Mouse (Mus musculus) intestine, embryonic 14.5 days (tissue): ENCODE measurements around the gene Fat3. TPM values are rescaled to one million over a fixed set of nuclear protein-coding genes. Genes with fewer than 3 reads are reported as not detected.

Source experiments
- ATAC-seq: fragments of 200-750 bp; cut with Nextera tagmentation; replicated peaks from 2 replicates; pipeline ENCODE4 v1.8.0; 2017; ENCODE audit warnings: low read depth, moderate number of reproducible peaks, moderate TSS enrichment, moderate library complexity; ENCODE audit not compliant: low FRiP score, low TSS enrichment
- DNase-seq: peaks from one replicate; pipeline ENCODE4 v3.0.0-alpha.2; 2018; ENCODE audit warnings: low spot score
- H3K27ac ChIP-seq: fragments of 300-500 bp; sonication (generic); 2 replicates; pipeline ENCODE4 v1.5.1; 2014; ENCODE audit warnings: low read depth, mild to moderate bottlenecking, control low read depth
- H3K27me3 ChIP-seq: fragments of 300-500 bp; sonication (generic); replicated peaks from 2 replicates; pipeline ENCODE4 v1.6.1; 2014; ENCODE audit warnings: low read length, control low read depth; ENCODE audit not compliant: control insufficient read depth, insufficient read depth
- H3K36me3 ChIP-seq: fragments of 300-500 bp; sonication (generic); 2 replicates; pipeline ENCODE4 v1.6.1; 2014; ENCODE audit warnings: low read length, control low read depth; ENCODE audit not compliant: control insufficient read depth, insufficient read depth
- H3K4me1 ChIP-seq: fragments of 300-500 bp; sonication (generic); replicated peaks from 2 replicates; pipeline ENCODE4 v1.6.1; 2014; ENCODE audit warnings: low read length, control low read depth, mixed read lengths; ENCODE audit not compliant: control insufficient read depth, insufficient read depth
- H3K4me2 ChIP-seq: fragments of 300-500 bp; sonication (generic); 2 replicates; pipeline ENCODE4 v1.6.1; 2014; ENCODE audit warnings: low read length
- H3K4me3 ChIP-seq: fragments of 300-500 bp; sonication (generic); 2 replicates; pipeline ENCODE4 v1.5.1; 2014; ENCODE audit warnings: low read depth, low read length, control low read depth, mixed read lengths
- H3K9ac ChIP-seq: fragments of 300-500 bp; sonication (generic); 2 replicates; pipeline ENCODE4 v1.6.1; 2014; ENCODE audit warnings: mild to moderate bottlenecking, low read length
- H3K9me3 ChIP-seq: fragments of 300-500 bp; sonication (generic); 2 replicates; pipeline ENCODE4 v1.6.1; 2016; ENCODE audit warnings: low read length, control low read depth; ENCODE audit not compliant: control insufficient read depth
- WGBS: fragments of 180-500 bp; shearing (Covaris S2); extraction: QIAGEN DNeasy Blood & Tissue Kit; methylation state at CpG from one replicate; pipeline ENCODE4 v1.1.7; 2014; 5-methylcytosine and 5-hydroxymethylcytosine counted together
- polyA plus RNA-seq: library from polyadenylated mRNA; unstranded; fragments of >200 nt; fragmentation: Nextera tagmentation; extraction: Ambion mirVana; gene quantifications from 2 replicates; pipeline ENCODE4 v1.2.1, GENCODE M21; 2014

Gene Fat3
- polyA plus RNA-seq, 1 experiment from 2014 or later, result 1.2 TPM

DNA sequence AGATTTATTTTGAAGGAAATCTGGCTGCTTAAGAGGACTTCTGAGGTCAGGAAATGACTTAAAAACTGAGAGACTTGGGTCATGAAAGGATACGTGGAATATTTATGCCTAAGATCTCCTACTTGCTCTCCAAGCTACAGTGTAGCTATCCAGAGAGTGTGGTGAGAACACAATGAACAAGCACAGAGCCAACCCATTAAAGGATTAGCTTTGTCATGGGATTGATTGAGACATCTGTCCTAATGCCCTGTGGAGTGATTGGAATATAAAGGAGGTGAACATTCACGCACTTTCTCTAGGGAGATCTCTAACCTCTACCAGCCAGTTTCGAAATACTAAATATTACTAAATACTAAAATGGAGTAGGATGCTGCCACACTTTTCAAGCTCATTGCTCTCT lies 556.9 kb downstream of the Fat3 start:
- ATAC-seq (no peak), DNase-seq (no peak)
- H3K4me1 ChIP-seq, result no peaks in the 10 kb centered on the region
- 65% methylated on average over 3 of the region's 3 CpGs for WGBS
- H3K27me3 ChIP-seq, result no peaks in the 10 kb centered on the region
- H3K4me2 ChIP-seq, result no peak overlapping the region
- no peak overlapping the region for H3K9ac ChIP-seq
- no peaks in the 10 kb centered on the region for H3K9me3 ChIP-seq
- no peak overlapping the region for H3K27ac ChIP-seq
- no peaks in the 10 kb centered on the region for H3K36me3 ChIP-seq
- H3K4me3 ChIP-seq, result no peak overlapping the region

GRCm38 (mm10) chr9:15943486-15944153 lies 557.5 kb downstream of the Fat3 start:
- Histone ChIP-seq H3K36me3 (no peaks in the 10 kb centered on the region), H3K4me2 (no peak overlapping the region), H3K27me3 (no peaks in the 10 kb centered on the region), H3K9ac (no peak overlapping the region), H3K27ac (no peak overlapping the region), H3K4me1 (no peaks in the 10 kb centered on the region), H3K4me3 (no peak overlapping the region), H3K9me3 (no peaks in the 10 kb centered on the region)
- WGBS, result 80% methylated on average over 3 of the region's 3 CpGs
- DNase-seq (no peak), ATAC-seq (no peak)

- Histone ChIP-seq H3K36me3 (no peaks in the 10 kb centered on the region), H3K9me3 (no peaks in the 10 kb centered on the region), H3K9ac (no peak overlapping the region), H3K4me3 (no peak overlapping the region), H3K27me3 (no peaks in the 10 kb centered on the region), H3K27ac (no peak overlapping the region), H3K4me2 (no peak overlapping the region), H3K4me1 (no peaks in the 10 kb centered on the region)
- 91% methylated on average over 2 of the region's 2 CpGs for WGBS
- no peak for DNase-seq
- no peak for ATAC-seq
These were observed 559.3 kb downstream of the Fat3 start for GRCm38 (mm10) chr9:15941818-15942217.

GRCm38 (mm10) chr9:15940933-15941673 lies 560.0 kb downstream of the Fat3 start:
- DNase-seq, result no peak
- Histone ChIP-seq H3K27me3 (no peaks in the 10 kb centered on the region), H3K4me1 (no peaks in the 10 kb centered on the region), H3K9me3 (no peaks in the 10 kb centered on the region), H3K36me3 (no peaks in the 10 kb centered on the region), H3K9ac (no peak overlapping the region), H3K4me3 (no peak overlapping the region), H3K4me2 (no peak overlapping the region), H3K27ac (no peak overlapping the region)
- whole genome bisulfite sequencing, result 79% methylated on average over 7 of the region's 7 CpGs
- no peak for ATAC-seq

GRCm38 (mm10) chr9:15939594-15939993 lies 561.5 kb downstream of the Fat3 start:
- ATAC-seq (no peak), DNase-seq (no peak)
- Histone ChIP-seq H3K27me3 (no peaks in the 10 kb centered on the region), H3K4me2 (no peak overlapping the region), H3K4me3 (no peak overlapping the region), H3K9ac (no peak overlapping the region), H3K4me1 (no peaks in the 10 kb centered on the region), H3K36me3 (no peaks in the 10 kb centered on the region), H3K9me3 (no peaks in the 10 kb centered on the region), H3K27ac (no peak overlapping the region)
- WGBS, result 63% methylated on average over 2 of the region's 2 CpGs

GRCm38 (mm10) chr9:15937837-15938514 lies 563.1 kb downstream of the Fat3 start:
- Histone ChIP-seq H3K9me3 (no peaks in the 10 kb centered on the region), H3K36me3 (no peaks in the 10 kb centered on the region), H3K27me3 (no peaks in the 10 kb centered on the region), H3K27ac (no peak overlapping the region), H3K4me3 (no peak overlapping the region), H3K4me1 (no peaks in the 10 kb centered on the region), H3K9ac (no peak overlapping the region), H3K4me2 (no peak overlapping the region)
- WGBS, result 72% methylated on average over 28 of the region's 28 CpGs
- DNase-seq, result no peak
- ATAC-seq, result no peak

GRCm38 (mm10) chr9:15930928-15931443 lies 570.1 kb downstream of the Fat3 start:
- H3K36me3 ChIP-seq, result no peaks in the 10 kb centered on the region
- H3K27me3 ChIP-seq, result no peaks in the 10 kb centered on the region
- H3K9me3 ChIP-seq, result no peaks in the 10 kb centered on the region
- H3K4me1 ChIP-seq, result no peaks in the 10 kb centered on the region
- H3K4me3 ChIP-seq, result no peak overlapping the region
- H3K27ac ChIP-seq, result no peak overlapping the region
- no peak overlapping the region for H3K9ac ChIP-seq
- DNase-seq (no peak), ATAC-seq (no peak)
- 84% methylated on average over 5 of the region's 5 CpGs for WGBS
- H3K4me2 ChIP-seq, result no peak overlapping the region

GRCm38 (mm10) chr9:15928331-15928730 lies 572.8 kb downstream of the Fat3 start:
- WGBS, result 84% methylated on average over 2 of the region's 2 CpGs
- H3K9ac ChIP-seq, result no peak overlapping the region
- no peaks in the 10 kb centered on the region for H3K36me3 ChIP-seq
- DNase-seq (no peak), ATAC-seq (no peak)
- H3K4me1 ChIP-seq, result no peaks in the 10 kb centered on the region
- H3K27me3 ChIP-seq, result no peaks in the 10 kb centered on the region
- H3K27ac ChIP-seq, result no peak overlapping the region
- no peaks in the 10 kb centered on the region for H3K9me3 ChIP-seq
- H3K4me3 ChIP-seq, result no peak overlapping the region
- H3K4me2 ChIP-seq, result no peak overlapping the region
